Mouse (Mus musculus): ENCODE measurements at regions not wholly inside any gene's neighbourhood (a gene's known extent, or its start where the extent isn't known, plus 50 kb on each side); places are given as distances from the start of the nearest gene placed in this dataset.
A peak's percentile ranks its signal among the peaks of the same experiment; 100 is the strongest.

DNA sequence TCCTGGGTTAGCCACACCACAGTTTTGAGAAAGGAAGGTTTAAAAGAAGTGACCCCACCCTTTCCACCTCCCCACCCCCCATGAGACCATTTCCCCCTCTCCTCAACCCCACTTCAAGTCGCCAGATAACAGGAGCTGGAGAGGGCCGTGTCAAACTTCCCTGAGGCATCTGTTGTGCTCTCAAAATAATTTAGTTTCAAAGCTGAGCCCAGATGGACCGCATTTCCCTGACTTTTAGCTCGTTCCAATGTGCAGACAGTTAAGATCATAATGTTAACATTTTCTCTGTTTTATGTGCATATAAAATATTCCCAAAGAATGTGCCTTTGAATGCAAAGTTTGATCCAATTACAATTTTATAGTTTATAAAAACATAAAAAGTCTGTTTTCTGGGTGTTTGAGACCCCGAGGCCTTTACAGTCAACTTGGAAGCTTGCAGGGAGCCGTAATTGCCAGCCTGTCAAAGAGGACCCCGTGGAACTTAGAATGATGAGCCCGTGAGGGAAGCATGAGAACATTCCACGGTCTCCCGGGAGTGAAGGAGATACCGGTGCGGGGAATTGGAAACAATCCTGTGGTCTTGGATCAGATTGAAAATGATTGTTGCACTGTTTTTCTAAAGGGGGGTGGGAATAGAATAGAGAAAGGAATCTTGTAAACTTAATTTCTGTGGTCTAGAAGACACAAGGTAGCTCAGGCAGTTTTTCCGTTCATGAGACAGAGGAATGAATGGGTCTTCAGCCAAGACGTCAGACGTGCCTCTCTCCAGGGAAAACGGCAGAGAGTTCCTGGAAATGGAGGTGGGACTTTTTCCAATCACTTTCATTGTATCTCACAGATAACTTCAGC, 903.3 kb downstream of the Mrps31 start:
- intact Hi-C loops (cut with DNase I), result no loop called here
- DNase-seq (ENCODE audit: low spot score in 2 of 2), result no peak

DNA sequence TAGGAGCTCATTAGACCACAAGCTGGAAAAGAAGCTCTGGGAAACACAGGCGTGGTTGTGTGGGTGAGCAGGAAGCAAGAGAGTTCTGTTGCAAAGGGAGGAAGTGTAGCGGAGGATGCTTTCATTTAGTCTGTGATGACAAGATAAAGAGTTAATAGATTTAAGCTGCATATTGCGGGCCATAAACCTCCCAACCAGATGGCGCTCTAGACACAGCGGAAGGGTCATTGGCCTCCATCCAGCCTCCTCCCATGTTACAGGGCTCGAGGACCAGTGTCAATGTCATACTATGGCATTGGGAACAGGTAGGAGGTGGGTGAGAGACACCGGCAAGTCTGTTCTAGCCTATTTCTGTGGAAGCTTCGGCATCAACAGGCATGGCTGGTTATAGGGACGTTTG, 908.4 kb downstream of the Mrps31 start:
- DNase-seq (ENCODE audit: low spot score in 2 of 2), result peak in 1 of 2 experiments; percentile 11
- intact Hi-C loops (cut with DNase I), result no loop called here

DNA sequence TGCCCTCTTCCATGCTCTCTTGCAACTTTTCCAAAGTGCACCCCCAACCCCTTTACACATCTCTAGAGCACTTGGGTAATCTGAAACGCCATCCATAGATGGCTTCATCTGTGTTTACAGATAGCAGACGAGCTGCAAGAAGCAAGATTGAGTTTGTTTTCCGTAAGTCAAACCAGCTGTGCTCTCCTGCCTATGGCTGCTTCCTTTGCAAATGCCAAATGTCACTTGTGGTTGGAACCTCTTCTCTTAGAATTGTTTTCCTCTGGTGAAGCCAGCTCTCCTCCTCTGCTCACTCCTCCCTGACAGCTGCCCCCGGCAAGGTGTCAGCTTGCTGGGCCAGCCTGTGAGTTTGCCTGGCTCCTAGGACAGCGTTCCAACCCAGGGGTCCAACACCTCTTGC, 910.0 kb downstream of the Mrps31 start:
- intact Hi-C loops (cut with DNase I), result no loop called here
- no peak for DNase-seq (ENCODE audit: low spot score in 2 of 2)

GRCm38 (mm10) chr8:23327283-23327682, 916.1 kb downstream of the Mrps31 start:
- intact Hi-C loops (cut with DNase I), result no loop called here
- no peak for DNase-seq (ENCODE audit: low spot score in 2 of 2)

DNA sequence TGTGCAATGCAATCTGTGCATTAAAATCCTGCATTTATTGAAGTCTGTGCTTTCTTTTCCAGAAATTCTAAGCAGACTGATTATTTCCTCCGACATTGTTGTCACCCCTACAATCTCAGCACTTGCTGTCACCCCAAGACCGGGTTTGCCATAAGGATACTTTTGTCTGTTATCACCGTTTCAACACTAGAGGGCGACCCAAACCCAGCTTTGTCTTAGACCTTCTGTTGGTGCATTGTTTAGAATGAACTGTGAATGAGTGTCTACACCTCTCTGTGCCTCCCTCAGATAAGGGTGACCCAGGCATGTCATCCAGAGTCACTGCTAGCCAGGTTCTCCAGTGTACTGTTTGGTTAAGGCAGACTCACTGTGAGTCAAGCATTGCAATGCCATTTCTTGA, 933.0 kb downstream of the Mrps31 start:
- intact Hi-C loops (cut with DNase I), result loop anchor here (10.0 kb wide), 1 partner anchor 161 kb away; no protein-coding TSS in a partner anchor
- DNase-seq (ENCODE audit: low spot score in 2 of 2), result no peak

DNA sequence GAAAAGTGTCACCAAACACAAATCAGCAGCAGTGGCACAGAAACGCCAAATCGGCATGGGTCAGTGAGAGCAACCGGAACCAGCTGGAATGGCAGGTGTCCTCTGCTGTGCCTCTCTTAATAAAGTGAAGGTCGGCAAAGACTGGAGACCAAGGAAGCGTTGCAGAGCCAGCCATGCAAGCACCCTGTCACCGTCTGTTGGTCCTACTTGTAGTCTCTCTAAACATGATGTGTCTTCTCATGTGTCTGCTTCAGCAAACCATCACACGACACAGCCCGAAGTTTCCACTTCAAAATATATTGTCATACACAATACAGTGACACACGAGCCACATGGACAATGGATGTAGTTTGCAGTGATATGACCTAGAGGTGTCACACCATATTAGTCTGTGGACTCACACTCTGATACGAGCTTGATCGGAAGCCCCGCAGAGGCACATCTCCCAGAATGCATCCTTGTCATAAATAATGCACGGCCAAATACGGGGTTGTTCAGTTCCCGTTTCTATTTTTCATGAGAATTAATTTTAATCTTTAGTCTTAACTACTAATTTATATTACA, 940.3 kb downstream of the Mrps31 start:
- no peak for DNase-seq (ENCODE audit: low spot score in 2 of 2)
- intact Hi-C loops (cut with DNase I), result no loop called here

GRCm38 (mm10) chr8:23352259-23353106, 941.3 kb downstream of the Mrps31 start:
- intact Hi-C loops (cut with DNase I), result no loop called here
- no peak for DNase-seq (ENCODE audit: low spot score in 2 of 2)

GRCm38 (mm10) chr8:23360061-23360622, 949.0 kb downstream of the Mrps31 start:
- intact Hi-C loops (cut with DNase I), result no loop called here
- DNase-seq (ENCODE audit: low spot score in 2 of 2), result no peak

GRCm38 (mm10) chr8:23360850-23361274, 949.7 kb downstream of the Mrps31 start:
- intact Hi-C loops (cut with DNase I), result no loop called here
- DNase-seq (ENCODE audit: low spot score in 2 of 2), result no peak
